ENCODE assay signal across 11 mouse cellular contexts in the genomic region with DNA sequence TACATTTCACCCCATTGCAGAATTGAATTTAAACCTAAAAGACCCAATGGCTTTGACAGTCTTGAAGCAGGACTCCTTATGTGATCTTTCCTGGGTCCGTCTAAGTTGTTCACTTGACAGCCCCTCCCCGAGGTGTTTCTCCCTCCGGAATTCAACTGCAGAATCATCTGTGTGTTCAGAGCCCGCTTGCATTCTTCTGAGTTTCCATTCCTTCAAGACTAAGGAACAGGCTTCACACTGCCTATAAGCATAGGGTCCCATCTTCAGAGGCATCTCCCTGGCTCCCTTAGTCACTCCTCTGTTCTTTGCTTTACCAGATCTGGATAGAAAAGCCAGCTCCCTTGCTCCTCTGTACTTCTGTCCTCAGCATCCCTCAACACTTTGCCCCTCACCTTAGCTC. TPM values are rescaled to one million over a fixed set of nuclear protein-coding genes. Genes with fewer than 3 reads are reported as not detected.
DNase-seq lines count a peak whose midpoint lies in the region; ATAC-seq lines count a peak whose summit lies in the region.
"Had no signal": no experiment of that assay in that cellular context is flagged by ENCODE, and none has a peak within 500 bp of the region (broad histone marks: within the 10 kb centered on the region; RNA-seq: fewer than 3 reads in every experiment).

No protein-coding gene starts in this region.

- ATAC-seq in intestine, embryonic 16.5 days = peak; percentile 10
- ATAC-seq in intestine, embryonic 15.5 days = no peak
- ATAC-seq in embryonic facial prominence, embryonic 15.5 days (ENCODE audit: insufficient number of reproducible peaks, low FRiP score, low TSS enrichment, low read depth) = no peak
- ATAC-seq in hindbrain, embryonic 14.5 days (ENCODE audit: low FRiP score) = peak; percentile 5; the same call in 1 of the 2 replicates
- ATAC-seq in midbrain, embryonic 15.5 days (replicated peaks) = peak; percentile 29
- no peak for ATAC-seq in megakaryocyte progenitor cell, adult 5-6 weeks (replicated peaks; ENCODE audit: poor library complexity)

- H3K9ac ChIP-seq in intestine, embryonic 16.5 days (ENCODE audit: low read depth, low read length) = no peak overlapping the region
- H3K9ac ChIP-seq in intestine, embryonic 15.5 days = no peak overlapping the region
- no peak overlapping the region for H3K9ac ChIP-seq in embryonic facial prominence, embryonic 15.5 days
- H3K9ac ChIP-seq in hindbrain, embryonic 14.5 days = peak overlapping the region; percentile 50
- no peak overlapping the region for H3K9ac ChIP-seq in midbrain, embryonic 15.5 days
- H3K9ac ChIP-seq: liver, embryonic 12.5 days had no signal

- 24% methylated on average over 4 of the region's 4 CpGs for WGBS in intestine, embryonic 16.5 days
- WGBS in intestine, embryonic 15.5 days = 24% methylated on average over 4 of the region's 4 CpGs
- WGBS in embryonic facial prominence, embryonic 15.5 days = 22% methylated on average over 4 of the region's 4 CpGs
- 31% methylated on average over 4 of the region's 4 CpGs for WGBS in hindbrain, embryonic 14.5 days
- 15% methylated on average over 4 of the region's 4 CpGs for WGBS in midbrain, embryonic 15.5 days

- DNase-seq in hindbrain, embryonic 14.5 days (ENCODE audit: low spot score) = peak; percentile 28
- no peak for DNase-seq in layer of hippocampus, postnatal 25 days (ENCODE audit: extremely low spot score in 1 of 2, low spot score in 1 of 2)
- no peak for DNase-seq in cerebellum, postnatal 25 days

- H3K27me3 ChIP-seq in intestine, embryonic 16.5 days (replicated peaks; ENCODE audit: control insufficient read depth, insufficient read depth, low read length) = no peaks in the 10 kb centered on the region
- H3K27me3 ChIP-seq in intestine, embryonic 15.5 days (replicated peaks) = no peaks in the 10 kb centered on the region
- H3K27me3 ChIP-seq in embryonic facial prominence, embryonic 15.5 days = peaks cover 7% of the 10 kb centered on the region; the same call in 1 of the 2 replicates
- H3K27me3 ChIP-seq in hindbrain, embryonic 14.5 days (ENCODE audit: control insufficient read depth, insufficient read depth, low read length) = no peaks in the 10 kb centered on the region
- no peaks in the 10 kb centered on the region for H3K27me3 ChIP-seq in midbrain, embryonic 15.5 days (replicated peaks)

- H3K4me2 ChIP-seq in intestine, embryonic 16.5 days (ENCODE audit: low read depth, low read length) = no peak overlapping the region
- no peak overlapping the region for H3K4me2 ChIP-seq in intestine, embryonic 15.5 days (replicated peaks)
- peak overlapping the region; percentile 73; the same call in 1 of the 2 replicates for H3K4me2 ChIP-seq in embryonic facial prominence, embryonic 15.5 days (replicated peaks)
- peak overlapping the region; percentile 77 for H3K4me2 ChIP-seq in hindbrain, embryonic 14.5 days (replicated peaks)
- H3K4me2 ChIP-seq in midbrain, embryonic 15.5 days = peak overlapping the region; percentile 24

- no peaks in the 10 kb centered on the region for H3K36me3 ChIP-seq in intestine, embryonic 16.5 days (ENCODE audit: control insufficient read depth, insufficient read depth, low read length)
- H3K36me3 ChIP-seq in intestine, embryonic 15.5 days = no peaks in the 10 kb centered on the region
- no peaks in the 10 kb centered on the region for H3K36me3 ChIP-seq in embryonic facial prominence, embryonic 15.5 days
- H3K36me3 ChIP-seq in hindbrain, embryonic 14.5 days (replicated peaks; ENCODE audit: control insufficient read depth, insufficient read depth) = no peaks in the 10 kb centered on the region
- no peaks in the 10 kb centered on the region for H3K36me3 ChIP-seq in midbrain, embryonic 15.5 days (replicated peaks)
- H3K36me3 ChIP-seq: liver, embryonic 12.5 days had no signal

- no peak overlapping the region for H3K27ac ChIP-seq in intestine, embryonic 16.5 days (ENCODE audit: low read length)
- H3K27ac ChIP-seq in intestine, embryonic 15.5 days = no peak overlapping the region
- H3K27ac ChIP-seq in embryonic facial prominence, embryonic 15.5 days (replicated peaks) = no peak overlapping the region
- H3K27ac ChIP-seq in hindbrain, embryonic 14.5 days = 0 out of 2 replicates have a peak overlapping the region, but pooled peaks have one; percentile 35
- peak overlapping the region; percentile 89; the same call in 1 of the 2 replicates for H3K27ac ChIP-seq in midbrain, embryonic 15.5 days
- H3K27ac ChIP-seq: liver, embryonic 12.5 days had no signal

- H3K4me1 ChIP-seq in intestine, embryonic 16.5 days (ENCODE audit: control insufficient read depth, insufficient read depth, low read length) = peaks cover 6% of the 10 kb centered on the region; the same call in 1 of the 2 replicates
- peaks cover 9% of the 10 kb centered on the region for H3K4me1 ChIP-seq in intestine, embryonic 15.5 days (replicated peaks)
- peaks cover 13% of the 10 kb centered on the region for H3K4me1 ChIP-seq in embryonic facial prominence, embryonic 15.5 days
- H3K4me1 ChIP-seq in hindbrain, embryonic 14.5 days (replicated peaks; ENCODE audit: control insufficient read depth, insufficient read depth, low read length) = peaks cover 15% of the 10 kb centered on the region
- H3K4me1 ChIP-seq in midbrain, embryonic 15.5 days = peaks cover 21% of the 10 kb centered on the region
- H3K4me1 ChIP-seq: liver, embryonic 12.5 days had no signal

- H3K9me3 ChIP-seq in intestine, embryonic 16.5 days (ENCODE audit: control insufficient read depth, low read length) = no peaks in the 10 kb centered on the region
- no peaks in the 10 kb centered on the region for H3K9me3 ChIP-seq in intestine, embryonic 15.5 days
- no peaks in the 10 kb centered on the region for H3K9me3 ChIP-seq in embryonic facial prominence, embryonic 15.5 days (replicated peaks)
- no peaks in the 10 kb centered on the region for H3K9me3 ChIP-seq in hindbrain, embryonic 14.5 days (ENCODE audit: control insufficient read depth, low read length)
- H3K9me3 ChIP-seq in midbrain, embryonic 15.5 days = no peaks in the 10 kb centered on the region
- H3K9me3 ChIP-seq: liver, embryonic 12.5 days had no signal

- no peak overlapping the region for H3K4me3 ChIP-seq in intestine, embryonic 16.5 days (ENCODE audit: low read length)
- H3K4me3 ChIP-seq in intestine, embryonic 15.5 days (replicated peaks) = no peak overlapping the region
- H3K4me3 ChIP-seq in embryonic facial prominence, embryonic 15.5 days (replicated peaks) = no peak overlapping the region
- no peak overlapping the region for H3K4me3 ChIP-seq in hindbrain, embryonic 14.5 days (replicated peaks; ENCODE audit: low read length)
- no peak overlapping the region for H3K4me3 ChIP-seq in midbrain, embryonic 15.5 days
- H3K4me3 ChIP-seq: erythroblast, embryonic 14.5 days had no signal

RNA-seq across cellular contexts. Expression of a gene that starts 32.1 kb away (rescaled TPM):
- 9.6 and 11.2 TPM in 2 replicates for polyA plus RNA-seq in intestine, embryonic 16.5 days (2015; fragmentation: Nextera tagmentation; extraction: Ambion mirVana)
- polyA plus RNA-seq in intestine, embryonic 15.5 days (2015; fragmentation: Nextera tagmentation; extraction: Ambion mirVana) = 9.7 and 10.3 TPM in 2 replicates
- polyA plus RNA-seq in embryonic facial prominence, embryonic 15.5 days (2015; fragmentation: Nextera tagmentation; extraction: Ambion mirVana) = 12.2 and 13.0 TPM in 2 replicates
- 9.7 and 10.3 TPM in 2 replicates for polyA plus RNA-seq in hindbrain, embryonic 14.5 days (2014; fragmentation: Nextera tagmentation; extraction: Ambion mirVana)
- polyA plus RNA-seq in midbrain, embryonic 15.5 days (2015; fragmentation: Nextera tagmentation; extraction: Ambion mirVana) = 6.8 TPM in 2 replicates
- 177 and 225 TPM in 2 replicates for total RNA-seq in megakaryocyte progenitor cell, adult 5-6 weeks (2015)
- total RNA-seq in megakaryocyte progenitor cell, adult 5-6 weeks (2017) = 136 and 198 TPM in 2 replicates
- 1 to 10 TPM; 8.0 to 8.9 TPM for total RNA-seq in layer of hippocampus, postnatal 25 days (2021)
- polyA plus RNA-seq: C2C12; erythroblast, embryonic 14.5 days had no signal

Comparison
In these comparisons a context has a peak if more than half of its experiments do, and no peak if none do; other contexts are left out.
1. ATAC-seq: peak in intestine, embryonic 16.5 days (single experiment), hindbrain, embryonic 14.5 days (single experiment) and midbrain, embryonic 15.5 days (single experiment); none in intestine, embryonic 15.5 days (single experiment), embryonic facial prominence, embryonic 15.5 days (single experiment) and megakaryocyte progenitor cell, adult 5-6 weeks (single experiment).
2. H3K27ac ChIP-seq: peak in hindbrain, embryonic 14.5 days (single experiment) and midbrain, embryonic 15.5 days (single experiment); none in intestine, embryonic 16.5 days (single experiment), intestine, embryonic 15.5 days (single experiment) and embryonic facial prominence, embryonic 15.5 days (single experiment).
3. H3K4me2 ChIP-seq: peak in embryonic facial prominence, embryonic 15.5 days (single experiment), hindbrain, embryonic 14.5 days (single experiment) and midbrain, embryonic 15.5 days (single experiment); none in intestine, embryonic 16.5 days (single experiment) and intestine, embryonic 15.5 days (single experiment).